Mouse (Mus musculus) kidney, adult 2 months (tissue): Measurements from ENCODE around the gene Cntf.

Experiments used
- CTCF ChIP-seq: fragments of 200-500 bp; conservative IDR thresholded peaks from 2 replicates; pipeline ENCODE4 v1.5.1; 2011; ENCODE audit warnings: low read depth, mild to moderate bottlenecking, control low read depth, low read length, moderate library complexity, mixed read lengths; ENCODE audit not compliant: insufficient read depth, insufficient read length
- POLR2A ChIP-seq: fragments of 200-500 bp; IDR thresholded peaks from one replicate; pipeline ENCODE4 v1.6.1; 2011; ENCODE audit warnings: low read depth, low read length, control low read depth

DNA sequence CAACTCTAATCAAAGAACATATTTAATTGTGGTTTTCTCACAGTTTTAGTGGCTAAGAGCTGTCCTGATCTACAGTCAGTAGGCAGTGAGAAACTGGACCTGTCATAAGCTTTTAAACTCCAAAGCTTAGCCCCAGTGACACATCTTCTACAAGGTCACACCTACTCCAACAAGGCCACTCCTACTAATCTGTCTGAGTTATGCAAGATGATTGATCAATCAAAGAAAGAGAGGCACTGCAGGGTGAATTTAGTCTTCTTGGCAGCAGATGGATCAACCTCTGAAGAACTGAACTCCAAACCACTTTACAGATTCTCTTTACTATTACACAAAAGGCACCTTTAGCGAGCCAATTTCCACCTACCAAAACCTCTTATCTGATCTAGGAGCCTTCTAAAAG lies 39.6 kb downstream of the Cntf start:
- no peak for TF ChIP-seq CTCF
- TF ChIP-seq POLR2A: no peak
